Mouse (Mus musculus) left cerebral cortex, adult 2 months (tissue): ENCODE measurements around the gene Vmn1r80. TPM values are rescaled to one million over a fixed set of nuclear protein-coding genes. Genes with fewer than 3 reads are reported as not detected.
"Not testable (repeated sequence)": the region's sequence is repeated elsewhere in the genome, so short reads cannot be mapped to it uniquely, and the experiment has no call there.

Experiments
- DNase-seq, 2 experiments: peaks; one replicate each; pipeline ENCODE4 v3.0.0; 2021 to 2022; ENCODE audit warnings: low spot score in 2 of 2, mixed read lengths in 1 of 2; ENCODE audit errors: extremely low spot score in 1 of 2
- H3K27ac ChIP-seq: fragments of 200-600 bp; 2 replicates; pipeline ENCODE4 v1.8.1; 2022
- H3K4me3 ChIP-seq: fragments of 200-600 bp; 2 replicates; pipeline ENCODE4 v1.8.1; 2022
- CTCF ChIP-seq: fragments of 200-600 bp; IDR thresholded peaks from 2 replicates; pipeline ENCODE4 v1.8.1; 2022; ENCODE audit warnings: antibody characterized with exemption, mild to moderate bottlenecking, moderate library complexity
- intact Hi-C: fragments of 180-260 bp; cut with DNase I; formaldehyde crosslinking; loops from one replicate; pipeline ENCODE4 v1.15.1; 2025
- long read RNA-seq, 2 experiments: library from polyadenylated mRNA; stranded (forward); transcript quantifications; one replicate each; pipeline ENCODE4 v2.0.0; 2021; ENCODE audit warnings: borderline mapping rate in 2 of 2
- total RNA-seq, 2 experiments: library from RNA; stranded (reverse); gene quantifications; 2 replicates each; pipeline ENCODE4 v1.2.3; 2021

The Vmn1r80 gene
- not detected for total RNA-seq
- long read RNA-seq, experiment 1, result 0 reads
- long read RNA-seq, experiment 2, result 0 reads

GRCm38 (mm10) chr7:12188986-12189385 is at the start of gene Vmn1r80:
Vmn1r80 (plus strand) TSS chr7:12189286.
- no peak for DNase-seq
- intact Hi-C loops, result no loop called here
- no peak within 1 kb of the TSS for H3K27ac ChIP-seq
- no peak within 1 kb of the TSS for H3K4me3 ChIP-seq
- TF ChIP-seq CTCF, result no peak

GRCm38 (mm10) chr7:12149957-12150356 is 39.1 kb upstream of the Vmn1r80 start, which contains the start of gene Vmn1r78:
Vmn1r78 (plus strand) TSS chr7:12150257.
- Histone ChIP-seq H3K27ac (no peak within 1 kb of the TSS), H3K4me3 (no peak within 1 kb of the TSS)
- intact Hi-C loops, result no loop called here
- TF ChIP-seq CTCF, result no peak
- no peak for DNase-seq

GRCm38 (mm10) chr7:12156463-12156862 is 32.6 kb upstream of the Vmn1r80 start:
- H3K27ac ChIP-seq, intact Hi-C loops, H3K4me3 ChIP-seq, DNase-seq: not testable (repeated sequence)

GRCm38 (mm10) chr7:12170979-12171378 is 18.1 kb upstream of the Vmn1r80 start, which contains the start of gene Vmn1r79:
Vmn1r79 (plus strand) TSS chr7:12171279.
- DNase-seq, intact Hi-C loops, H3K27ac ChIP-seq, H3K4me3 ChIP-seq: not testable (repeated sequence)

- intact Hi-C loops, H3K27ac ChIP-seq, DNase-seq, H3K4me3 ChIP-seq: not testable (repeated sequence)
These were observed 16.2 kb upstream of the Vmn1r80 start for GRCm38 (mm10) chr7:12172926-12173325.

- H3K4me3 ChIP-seq, result no peak overlapping the region
- H3K27ac ChIP-seq, result no peak overlapping the region
- DNase-seq, result no peak
- intact Hi-C loops, result no loop called here
- no peak for TF ChIP-seq CTCF
These were observed 15.1 kb downstream of the Vmn1r80 start for GRCm38 (mm10) chr7:12204141-12204540.

Other genes with a start within 250 kb of the Vmn1r80 start
- not detected for gene Vmn1r77, start 152.5 kb upstream of the Vmn1r80 start, total RNA-seq
- not detected for gene Vmn1r78, start 39.0 kb upstream of the Vmn1r80 start, total RNA-seq
- not detected for gene Vmn1r79, start 18.0 kb upstream of the Vmn1r80 start, total RNA-seq
- under 1 TPM in 1 of 2 experiments, not detected in 1; 0.05 TPM for gene Vmn1r81, start 79.0 kb downstream of the Vmn1r80 start, total RNA-seq
- not detected for gene Vmn1r82, start 111.1 kb downstream of the Vmn1r80 start, total RNA-seq
- under 1 TPM in 1 of 2 experiments, not detected in 1; 0.11 TPM for gene Vmn1r83, start 140.2 kb downstream of the Vmn1r80 start, total RNA-seq
- gene Vmn1r84, start 180.0 kb downstream of the Vmn1r80 start, total RNA-seq, result not detected
- 1 to 10 TPM; 8.6 to 8.7 TPM for gene Zfp551, start 233.5 kb downstream of the Vmn1r80 start, total RNA-seq